Mouse (Mus musculus) hindbrain, embryonic 11.5 days (tissue): ENCODE results near the gene Slc12a8. TPM values are rescaled to one million over a fixed set of nuclear protein-coding genes. Genes with fewer than 3 reads are reported as not detected.
A peak's percentile ranks its signal among the peaks of the same experiment; 100 is the strongest.

ENCODE experiments used
- ATAC-seq: fragments of 200-750 bp; cut with Nextera tagmentation; 2 replicates; pipeline ENCODE4 v1.8.0; 2017; ENCODE audit warnings: mild to moderate bottlenecking, moderate TSS enrichment, moderate library complexity; ENCODE audit not compliant: low FRiP score
- DNase-seq: peaks from one replicate; pipeline ENCODE4 v3.0.0-alpha.2; 2015; ENCODE audit warnings: low spot score
- H3K27ac ChIP-seq: fragments of 300-500 bp; sonication (generic); 2 replicates; pipeline ENCODE4 v1.5.1; 2014; ENCODE audit warnings: mild to moderate bottlenecking, low read depth, low read length
- H3K27me3 ChIP-seq: fragments of 300-500 bp; sonication (generic); 2 replicates; pipeline ENCODE4 v1.6.1; 2014; ENCODE audit warnings: mild to moderate bottlenecking, low read length, moderate library complexity, mixed read lengths; ENCODE audit not compliant: control insufficient read depth, insufficient read depth
- H3K36me3 ChIP-seq: fragments of 300-500 bp; sonication (generic); 2 replicates; pipeline ENCODE4 v1.6.1; 2014; ENCODE audit warnings: mild to moderate bottlenecking, low read length, moderate library complexity, mixed read lengths; ENCODE audit not compliant: control insufficient read depth, insufficient read depth
- H3K4me1 ChIP-seq: fragments of 300-500 bp; sonication (generic); replicated peaks from 2 replicates; pipeline ENCODE4 v1.6.1; 2014; ENCODE audit warnings: low read length, mixed read lengths; ENCODE audit not compliant: control insufficient read depth, insufficient read depth
- H3K4me2 ChIP-seq: fragments of 300-500 bp; sonication (generic); replicated peaks from 2 replicates; pipeline ENCODE4 v1.6.1; 2014; ENCODE audit warnings: mild to moderate bottlenecking, low read depth, low read length
- H3K4me3 ChIP-seq: fragments of 300-500 bp; sonication (generic); 2 replicates; pipeline ENCODE4 v1.5.1; 2014; ENCODE audit warnings: low read depth, low read length
- H3K9ac ChIP-seq: fragments of 300-500 bp; sonication (generic); 2 replicates; pipeline ENCODE4 v1.6.1; 2014; ENCODE audit warnings: low read depth, low read length
- H3K9me3 ChIP-seq: fragments of 300-500 bp; sonication (generic); 2 replicates; pipeline ENCODE4 v1.6.1; 2016; ENCODE audit warnings: low read length; ENCODE audit not compliant: control insufficient read depth
- WGBS: fragments of 180-500 bp; shearing (Covaris S2); extraction: QIAGEN DNeasy Blood & Tissue Kit; methylation state at CpG from one replicate; pipeline ENCODE4 v1.1.7; 2014; 5-methylcytosine and 5-hydroxymethylcytosine counted together
- polyA plus RNA-seq: library from polyadenylated mRNA; unstranded; fragments of >200 nt; fragmentation: Nextera tagmentation; extraction: Ambion mirVana; gene quantifications from 2 replicates; pipeline ENCODE4 v1.2.1, GENCODE M21; 2014

Slc12a8 gene
- polyA plus RNA-seq, 1 experiment from 2014 or later = 1.2 TPM

DNA sequence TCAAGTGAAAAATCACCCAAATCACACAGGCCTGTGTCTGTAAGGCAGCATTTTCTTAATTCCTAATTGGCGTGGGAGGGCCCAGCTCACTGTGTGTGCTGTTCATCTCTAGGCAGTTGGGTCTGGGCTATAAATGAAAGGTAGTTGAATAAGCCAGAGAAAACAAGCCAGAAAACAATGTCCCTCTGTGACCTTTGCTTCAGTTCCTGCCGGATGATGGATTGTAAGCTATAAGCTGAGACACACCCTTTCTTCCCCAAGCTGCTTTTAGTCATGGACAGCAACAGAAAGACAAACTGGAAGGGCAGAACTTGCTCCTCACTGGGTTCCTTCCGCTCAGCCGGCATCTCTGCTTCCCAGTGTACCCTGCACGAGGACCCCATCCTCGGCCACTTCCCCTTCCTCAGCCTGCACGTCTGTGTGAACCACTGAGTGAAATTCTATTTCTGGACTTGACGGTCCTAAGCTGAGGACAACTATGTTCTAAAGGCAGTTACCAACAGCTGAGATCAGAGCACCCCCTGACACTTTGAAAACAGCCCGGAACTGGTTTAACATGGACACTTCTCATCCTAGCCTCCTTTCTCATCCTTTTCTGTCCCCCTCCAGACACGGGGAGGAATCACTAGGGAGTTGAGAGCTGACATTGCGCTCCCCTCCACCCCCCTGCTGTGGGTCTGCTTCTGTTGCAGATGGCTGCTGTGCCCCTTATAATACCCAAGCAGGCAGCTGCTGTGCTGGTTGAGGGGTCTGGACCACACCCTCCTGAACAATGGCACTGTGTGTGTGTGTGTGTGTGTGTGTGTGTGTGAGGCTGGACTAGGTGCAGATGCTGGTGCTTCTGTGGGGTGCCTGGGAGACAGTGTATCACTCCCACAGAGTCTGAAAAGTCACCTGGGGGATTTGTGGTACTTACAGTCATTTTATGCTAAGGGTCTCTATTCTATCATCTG, 12.7 kb downstream of the Slc12a8 start:
- peak overlapping the region; percentile 70 for H3K27ac ChIP-seq
- H3K4me2 ChIP-seq = no peak overlapping the region
- 0 out of 2 replicates have a peak, but pooled peaks cover 3% of the 10 kb centered on the region for H3K4me1 ChIP-seq
- H3K9ac ChIP-seq = no peak overlapping the region
- peak; percentile 38 for DNase-seq
- no peak overlapping the region for H3K4me3 ChIP-seq
- peak; percentile 40; the same call in 1 of the 2 replicates for ATAC-seq
- H3K36me3 ChIP-seq = no peaks in the 10 kb centered on the region
- no peaks in the 10 kb centered on the region for H3K9me3 ChIP-seq
- no peaks in the 10 kb centered on the region for H3K27me3 ChIP-seq
- WGBS = 46% methylated on average over 11 of the region's 11 CpGs

DNA sequence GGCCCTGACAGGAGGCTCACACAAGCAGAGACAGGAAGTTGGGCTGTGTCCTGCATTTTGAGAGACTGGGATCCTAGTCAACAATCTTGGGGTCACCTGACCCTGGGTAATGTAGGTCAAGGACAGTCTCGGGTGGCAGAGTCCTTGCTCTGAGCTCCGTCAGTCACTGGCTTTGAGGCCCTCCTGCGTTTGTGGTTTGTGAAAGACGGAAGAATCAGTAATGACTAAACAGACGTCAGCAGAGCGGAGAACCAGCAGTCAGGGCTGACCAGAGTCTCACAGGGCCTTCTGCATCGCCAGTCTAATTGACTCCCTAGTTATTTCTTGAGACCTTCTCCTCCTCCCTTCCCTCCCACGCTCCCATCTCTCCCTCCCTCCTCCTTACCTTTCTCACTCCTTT, 14.1 kb downstream of the Slc12a8 start:
- Histone ChIP-seq H3K27ac (no peak overlapping the region), H3K9me3 (no peaks in the 10 kb centered on the region), H3K4me3 (no peak overlapping the region), H3K4me1 (0 out of 2 replicates have a peak, but pooled peaks cover 3% of the 10 kb centered on the region), H3K4me2 (no peak overlapping the region), H3K27me3 (no peaks in the 10 kb centered on the region), H3K36me3 (no peaks in the 10 kb centered on the region), H3K9ac (no peak overlapping the region)
- DNase-seq = no peak
- no peak for ATAC-seq
- WGBS = 78% methylated on average over 8 of the region's 8 CpGs

DNA sequence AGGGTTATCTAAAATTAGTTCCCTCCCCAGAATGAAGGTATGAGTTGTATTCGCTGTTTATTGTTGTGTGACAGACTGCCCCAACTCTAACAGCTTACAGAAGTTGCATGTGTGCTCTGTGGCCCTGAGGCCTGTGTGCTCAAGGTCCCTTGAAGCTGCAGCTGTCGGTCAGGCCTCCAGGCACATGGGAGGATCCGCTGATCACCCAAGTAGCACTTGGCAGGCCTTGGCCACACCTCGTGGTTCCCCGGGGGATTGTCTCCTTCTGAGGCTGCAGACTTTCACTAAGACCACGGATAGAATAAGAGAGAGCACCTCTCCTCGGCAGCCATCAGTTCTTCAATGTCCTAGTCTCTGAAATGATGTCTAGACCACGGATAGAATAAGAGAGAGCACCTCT, 19.3 kb downstream of the Slc12a8 start:
- H3K27me3 ChIP-seq = no peaks in the 10 kb centered on the region
- no peak overlapping the region for H3K9ac ChIP-seq
- 84% methylated on average over 8 of the region's 8 CpGs for WGBS
- no peak overlapping the region for H3K4me2 ChIP-seq
- no peaks in the 10 kb centered on the region for H3K36me3 ChIP-seq
- DNase-seq (no peak), ATAC-seq (no peak)
- H3K4me3 ChIP-seq = no peak overlapping the region
- no peaks in the 10 kb centered on the region for H3K9me3 ChIP-seq
- no peak overlapping the region for H3K27ac ChIP-seq
- no peaks in the 10 kb centered on the region for H3K4me1 ChIP-seq

DNA sequence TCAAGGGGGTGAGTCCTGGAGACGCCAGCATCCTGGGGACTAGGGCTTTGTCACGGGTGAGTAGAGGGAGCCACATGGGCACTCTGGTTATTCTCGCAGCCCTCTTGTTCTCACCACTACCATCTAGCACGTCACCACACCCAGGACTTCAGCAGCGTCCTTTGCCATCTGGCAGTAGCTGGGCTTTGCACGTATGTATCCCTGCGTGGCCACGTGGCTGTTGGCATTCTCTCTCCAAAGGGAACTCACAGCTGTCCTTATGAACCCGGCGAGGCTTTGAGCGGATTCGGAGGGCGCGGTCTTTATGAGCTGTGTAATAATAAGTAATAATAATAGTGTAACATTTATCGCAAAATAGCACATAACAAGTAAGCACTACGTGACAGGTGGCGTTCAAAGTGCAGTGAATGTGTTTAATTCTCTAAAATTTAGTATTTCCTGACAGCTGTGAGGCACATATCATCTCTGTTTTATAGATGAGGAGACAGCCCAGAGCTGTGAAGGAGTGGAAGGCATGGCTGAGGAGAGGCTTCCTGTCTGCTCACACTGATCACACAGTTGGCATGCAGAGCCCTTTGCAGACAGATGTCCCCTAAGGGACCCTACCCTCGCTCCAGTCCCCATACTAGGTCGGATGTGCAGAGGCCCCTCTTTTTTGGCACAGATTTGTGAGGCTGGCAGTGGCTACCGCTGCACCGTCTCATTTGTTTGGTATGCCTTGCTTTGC, 20.5 kb downstream of the Slc12a8 start:
- Histone ChIP-seq H3K27ac (no peak overlapping the region), H3K36me3 (no peaks in the 10 kb centered on the region), H3K4me2 (no peak overlapping the region), H3K4me3 (no peak overlapping the region), H3K9me3 (no peaks in the 10 kb centered on the region), H3K27me3 (no peaks in the 10 kb centered on the region), H3K9ac (no peak overlapping the region), H3K4me1 (no peaks in the 10 kb centered on the region)
- no peak for DNase-seq
- ATAC-seq = no peak
- 88% methylated on average over 21 of the region's 21 CpGs for WGBS

DNA sequence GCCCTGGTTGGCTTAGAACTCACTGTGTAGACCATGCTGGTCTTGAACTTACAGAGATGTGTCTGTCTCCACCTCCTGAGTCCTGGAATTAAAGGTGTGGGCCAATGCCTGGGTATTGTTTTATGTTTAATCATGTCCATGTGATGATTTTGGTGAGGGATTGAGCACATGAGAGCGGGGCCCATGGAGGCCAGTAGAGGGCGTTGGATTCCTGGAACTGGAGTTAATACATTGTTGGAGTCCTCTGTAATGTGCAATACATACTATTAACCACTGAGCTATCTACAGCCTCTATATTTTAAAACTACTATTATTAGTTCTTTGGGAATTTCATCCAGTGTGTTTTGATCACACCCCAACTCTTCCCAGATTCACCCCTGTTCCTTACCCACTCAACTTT, 27.2 kb downstream of the Slc12a8 start:
- ATAC-seq = no peak
- no peak overlapping the region for H3K4me3 ChIP-seq
- H3K9ac ChIP-seq = no peak overlapping the region
- no peaks in the 10 kb centered on the region for H3K27me3 ChIP-seq
- no peaks in the 10 kb centered on the region for H3K36me3 ChIP-seq
- H3K27ac ChIP-seq = no peak overlapping the region
- no peak for DNase-seq
- H3K9me3 ChIP-seq = no peaks in the 10 kb centered on the region
- no peaks in the 10 kb centered on the region for H3K4me1 ChIP-seq
- H3K4me2 ChIP-seq = no peak overlapping the region
- 95% methylated on average over 2 of the region's 2 CpGs for WGBS

DNA sequence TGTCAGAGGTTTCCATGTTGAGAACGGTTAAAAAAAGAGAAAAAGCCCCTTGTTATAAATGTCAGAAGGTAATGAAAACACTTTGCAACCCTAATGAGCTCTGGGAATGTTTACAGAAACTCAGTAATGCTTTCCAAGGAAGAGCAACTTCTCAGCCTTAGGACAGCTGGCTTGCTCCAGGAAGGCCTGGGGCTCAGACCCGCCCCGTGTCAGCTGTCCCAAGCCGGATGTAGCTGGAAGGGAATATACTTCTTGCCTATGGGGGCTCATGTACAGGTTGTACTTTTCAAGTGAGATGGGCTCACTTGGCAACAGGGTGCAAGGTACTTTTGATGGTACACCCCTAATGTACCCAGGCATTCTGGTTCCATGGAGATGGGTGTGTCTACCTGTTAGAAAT, 28.4 kb downstream of the Slc12a8 start:
- Histone ChIP-seq H3K27ac (no peak overlapping the region), H3K36me3 (no peaks in the 10 kb centered on the region), H3K27me3 (no peaks in the 10 kb centered on the region), H3K9me3 (no peaks in the 10 kb centered on the region), H3K4me3 (no peak overlapping the region), H3K9ac (no peak overlapping the region), H3K4me1 (no peaks in the 10 kb centered on the region), H3K4me2 (no peak overlapping the region)
- DNase-seq (no peak), ATAC-seq (no peak)
- WGBS = 89% methylated on average over 4 of the region's 4 CpGs

DNA sequence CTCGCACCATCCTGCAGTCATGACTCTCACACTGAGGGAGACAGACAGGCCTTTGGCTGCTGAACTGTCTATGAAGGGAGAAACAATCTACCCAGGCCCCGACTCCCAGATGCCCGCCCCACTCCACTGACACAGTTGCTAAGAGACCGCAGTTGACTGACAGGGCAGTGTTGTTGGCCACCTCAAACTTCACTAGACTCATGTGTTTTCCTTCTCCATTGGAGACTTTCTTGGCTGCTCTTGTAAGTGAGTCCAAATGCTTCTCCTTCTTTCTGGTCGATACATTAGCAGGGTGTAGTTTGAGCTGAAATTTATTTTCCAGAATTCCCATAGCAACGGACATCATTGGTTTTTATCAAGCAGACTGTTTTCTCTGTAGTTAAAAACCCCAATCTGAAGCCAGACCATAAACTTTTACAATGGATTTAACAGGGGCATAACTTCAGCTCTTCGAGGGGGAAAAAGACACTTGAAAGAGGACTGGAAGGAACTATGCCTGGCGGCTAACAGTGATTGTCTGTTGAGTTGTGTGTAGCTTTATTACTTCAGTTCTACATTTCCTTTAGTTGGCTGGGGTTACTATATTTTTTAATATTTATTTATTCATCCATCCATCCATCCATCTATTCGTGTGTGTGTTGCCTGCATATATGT, 36.7 kb downstream of the Slc12a8 start:
- no peaks in the 10 kb centered on the region for H3K9me3 ChIP-seq
- 63% methylated on average over 9 of the region's 9 CpGs for WGBS
- H3K4me2 ChIP-seq = no peak overlapping the region
- no peak overlapping the region for H3K9ac ChIP-seq
- H3K36me3 ChIP-seq = no peaks in the 10 kb centered on the region
- no peak overlapping the region for H3K27ac ChIP-seq
- ATAC-seq (no peak), DNase-seq (peak; percentile 51)
- H3K4me1 ChIP-seq = no peaks in the 10 kb centered on the region
- no peaks in the 10 kb centered on the region for H3K27me3 ChIP-seq
- H3K4me3 ChIP-seq = no peak overlapping the region

DNA sequence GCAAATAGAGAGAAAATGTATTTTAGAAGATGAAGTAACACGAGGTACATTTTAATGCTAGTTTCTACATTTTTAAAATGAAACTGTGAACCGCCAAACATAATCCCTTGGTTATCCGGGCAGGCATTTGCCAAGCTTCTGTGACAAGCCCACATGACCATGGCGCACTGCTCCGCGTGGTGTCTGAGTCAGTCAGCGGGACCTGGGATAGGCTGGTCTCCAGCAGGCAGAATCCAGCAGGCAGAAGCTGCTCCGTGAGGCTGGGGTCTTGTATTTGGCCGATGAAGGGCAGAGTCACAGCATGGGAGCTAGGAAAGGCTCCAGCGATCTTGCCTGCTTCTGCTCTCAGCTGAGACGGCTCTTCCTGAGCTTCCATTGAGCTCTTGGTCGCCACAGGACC, 41.0 kb downstream of the Slc12a8 start:
- Histone ChIP-seq H3K27ac (no peak overlapping the region), H3K4me2 (no peak overlapping the region), H3K4me1 (peaks cover 2% of the 10 kb centered on the region; the same call in 1 of the 2 replicates), H3K27me3 (no peaks in the 10 kb centered on the region), H3K9ac (no peak overlapping the region), H3K9me3 (no peaks in the 10 kb centered on the region), H3K36me3 (no peaks in the 10 kb centered on the region), H3K4me3 (no peak overlapping the region)
- 77% methylated on average over 12 of the region's 12 CpGs for WGBS
- no peak for ATAC-seq
- DNase-seq = no peak
